Mouse (Mus musculus) megakaryocyte-erythroid progenitor cell, adult 5-6 weeks (primary cell): ENCODE measurements around the gene Gm10354. TPM values are rescaled to one million over a fixed set of nuclear protein-coding genes. Genes with fewer than 3 reads are reported as not detected.
"Not testable (repeated sequence)": the region's sequence is repeated elsewhere in the genome, so short reads cannot be mapped to it uniquely, and the experiment has no call there.

ENCODE experiments used
- ATAC-seq: replicated peaks from 2 replicates; pipeline ENCODE4 v1.8.0; 2016; ENCODE audit warnings: mild to moderate bottlenecking, inconsistent platforms; ENCODE audit not compliant: severe bottlenecking, poor library complexity, low FRiP score, low TSS enrichment
- total RNA-seq, 2 experiments: library from RNA; stranded (forward) in 1 of 2; stranded (reverse) in 1 of 2; fragments of 200-1000, 215-1000 nt in 1 of 2; fragments of >200 nt in 1 of 2; fragmentation: Nextera tagmentation in 1 of 2; gene quantifications; 2 replicates each; pipeline ENCODE4 v1.2.3; 2014 to 2017

Gm10354 gene
- total RNA-seq (2014; fragmentation: Nextera tagmentation) (not detected in 2 replicates), total RNA-seq (2017) (not detected in 2 replicates)

DNA sequence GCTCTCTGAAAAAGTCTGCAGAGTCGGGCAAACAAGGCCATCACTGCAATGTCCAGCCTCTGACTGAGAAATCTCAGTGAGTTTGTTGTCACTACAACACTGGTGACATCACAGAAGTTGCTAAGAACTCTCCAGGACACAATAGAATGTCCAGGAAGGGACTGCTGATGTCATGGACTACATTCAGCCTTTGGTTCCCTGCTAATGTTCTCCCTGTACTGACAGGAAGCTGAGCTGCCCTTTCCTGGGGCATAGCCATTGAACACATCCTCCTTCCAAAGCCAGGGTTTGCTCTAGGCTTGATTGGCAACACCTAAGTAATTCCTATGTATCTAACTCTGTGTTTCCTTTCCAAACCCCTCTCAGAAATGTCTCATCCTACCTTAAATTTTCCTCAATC, at the start of gene Gm10354:
Gene Gm10354 (minus strand): TSS at position 101 of the 400 bp plus-strand sequence.
- not testable (repeated sequence) for ATAC-seq

- not testable (repeated sequence) for ATAC-seq
Measured at GRCm38 (mm10) chr5:15024316-15024715, 45.6 kb upstream of the Gm10354 start.

DNA sequence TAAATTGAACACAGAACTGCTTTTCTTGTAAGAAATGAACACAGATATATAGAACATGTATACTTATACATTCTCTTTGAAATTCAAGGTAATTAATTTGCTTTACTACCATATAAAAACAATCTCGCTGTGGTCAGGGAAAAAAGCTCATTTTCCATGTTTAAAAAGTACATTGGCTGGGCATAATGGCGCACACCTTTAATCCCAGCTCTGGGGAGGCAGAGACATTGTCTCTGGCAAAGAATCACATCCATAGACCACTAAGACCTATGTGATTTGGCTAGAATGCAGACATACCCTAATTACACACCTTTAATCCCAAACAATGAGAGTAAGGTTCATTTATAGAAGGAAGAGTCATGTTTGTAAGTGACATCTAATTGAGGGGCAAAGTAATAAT, 41.3 kb upstream of the Gm10354 start:
- ATAC-seq: not testable (repeated sequence)

DNA sequence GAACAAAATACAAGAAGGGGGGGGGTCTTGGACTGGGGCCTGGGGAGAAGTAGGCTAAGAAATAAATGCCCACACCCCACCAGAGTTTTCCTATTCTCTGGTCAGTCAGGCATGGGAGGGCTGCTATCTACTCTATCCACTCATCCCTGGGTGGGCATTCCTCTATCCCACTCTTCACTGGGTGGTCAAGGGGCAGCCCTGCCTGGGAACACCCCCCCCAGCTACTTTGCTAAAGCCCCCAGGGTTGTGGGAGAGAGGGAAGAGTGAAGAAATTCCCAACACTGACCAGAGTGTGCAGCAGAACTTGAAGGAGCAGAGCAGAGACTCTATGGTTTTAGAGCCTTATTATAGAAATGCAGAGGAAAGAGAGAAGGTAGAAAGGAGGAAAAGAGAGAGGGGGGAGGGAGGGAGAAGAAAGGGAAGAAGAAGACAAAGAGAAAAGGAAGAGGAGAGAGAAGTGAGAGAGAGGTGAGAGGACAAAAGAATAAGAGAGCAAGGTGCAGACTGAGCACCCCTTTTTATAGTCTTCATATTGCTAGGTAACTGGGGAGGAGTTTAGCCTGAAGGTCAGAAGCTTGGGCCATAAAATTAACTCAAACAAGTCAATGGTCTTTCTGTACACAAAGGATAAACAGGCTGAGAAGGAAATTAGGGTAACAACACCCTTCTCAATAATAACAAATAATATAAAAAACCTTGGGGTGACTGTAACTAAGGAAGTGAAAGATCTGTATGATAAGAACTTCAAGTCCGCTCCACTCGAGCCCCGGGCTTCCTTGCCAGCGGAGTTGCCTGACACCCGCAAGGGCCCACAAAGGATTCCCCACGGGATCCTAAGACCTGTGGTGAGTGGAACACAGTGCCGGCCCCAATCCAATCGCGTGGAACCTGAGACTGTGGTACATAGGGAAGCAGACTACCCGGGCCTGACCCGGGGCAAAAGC, 32.2 kb upstream of the Gm10354 start:
- not testable (repeated sequence) for ATAC-seq

DNA sequence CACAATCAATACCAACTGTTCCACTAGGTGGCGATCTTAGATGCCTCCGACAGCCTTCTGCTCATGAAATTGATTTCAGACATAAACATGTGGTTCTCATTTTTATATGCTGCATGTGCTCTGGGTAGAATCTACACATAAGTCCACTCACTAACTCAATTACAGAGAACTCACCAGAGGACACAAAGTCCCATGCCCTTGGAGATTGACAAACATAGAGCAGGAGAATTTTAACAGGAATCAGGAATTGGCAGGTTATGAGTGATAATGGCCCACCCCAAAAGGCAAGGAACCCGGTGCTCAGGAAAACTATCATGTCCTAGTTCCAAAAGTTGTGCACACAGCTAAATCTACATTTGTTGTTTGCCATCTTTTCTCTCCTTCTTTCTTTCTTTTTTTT, 28.2 kb upstream of the Gm10354 start:
- ATAC-seq: not testable (repeated sequence)

DNA sequence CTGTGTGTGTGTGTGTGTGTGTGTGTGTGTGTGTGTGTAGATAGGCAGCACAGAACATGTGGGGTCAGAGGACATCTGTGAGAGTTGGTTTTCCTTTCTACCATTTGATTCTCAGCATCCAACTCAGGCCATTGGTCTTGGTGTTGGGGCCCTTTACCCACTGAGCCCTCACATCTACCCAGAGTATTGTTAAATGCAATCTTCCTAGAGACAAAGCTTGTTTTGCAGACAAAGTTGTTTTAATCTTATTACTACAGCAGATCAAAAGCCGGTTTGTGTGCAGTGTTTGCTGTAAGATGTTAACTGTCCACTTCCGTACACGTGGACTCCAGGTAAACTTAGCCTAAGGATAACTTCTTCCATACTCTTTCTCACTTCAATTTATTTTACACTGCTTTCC, 27.6 kb upstream of the Gm10354 start:
- not testable (repeated sequence) for ATAC-seq

DNA sequence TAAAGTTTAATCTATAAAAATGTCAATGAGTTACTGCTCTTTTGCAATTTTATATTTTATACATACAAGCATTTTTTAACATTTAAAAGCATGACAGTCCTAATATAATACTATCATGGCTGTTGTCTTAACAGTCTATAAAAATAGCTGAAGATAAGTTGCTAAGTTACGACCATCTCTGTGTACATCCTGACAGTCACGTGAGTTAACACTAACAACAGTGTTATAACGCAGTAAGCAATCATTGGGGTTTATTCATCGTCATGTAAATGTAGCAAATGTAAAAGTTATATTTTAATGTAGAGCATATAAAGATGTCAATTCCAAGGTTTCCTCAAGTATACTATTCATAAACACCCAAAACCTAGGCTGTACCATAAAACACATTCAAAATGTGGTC, 26.8 kb upstream of the Gm10354 start:
- ATAC-seq: not testable (repeated sequence)

GRCm38 (mm10) chr5:15004569-15005562, 26.1 kb upstream of the Gm10354 start:
- ATAC-seq: not testable (repeated sequence)

DNA sequence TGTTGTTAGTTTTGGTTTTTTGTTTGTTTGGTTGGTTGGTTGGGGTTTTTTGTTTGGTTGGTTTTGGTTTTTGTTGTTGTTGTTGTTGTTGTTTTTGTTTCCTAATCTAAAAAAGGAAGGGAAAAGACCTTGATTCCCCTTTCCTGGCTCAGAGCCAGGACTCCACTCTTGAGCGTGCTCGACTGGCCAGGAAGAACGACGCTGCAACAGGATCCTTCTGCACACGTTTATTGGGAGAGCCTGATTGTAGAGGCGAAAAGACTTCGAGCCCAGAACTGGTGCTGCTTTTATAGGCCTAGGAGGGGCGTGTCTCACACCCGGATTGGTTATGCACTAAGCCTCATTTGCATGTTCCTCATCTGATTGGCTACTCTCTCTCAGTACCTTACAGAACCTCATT, 19.3 kb upstream of the Gm10354 start:
- not testable (repeated sequence) for ATAC-seq

GRCm38 (mm10) chr5:14997556-14997955, 18.8 kb upstream of the Gm10354 start:
- ATAC-seq: not testable (repeated sequence)

GRCm38 (mm10) chr5:14996670-14997249, 18.0 kb upstream of the Gm10354 start:
- not testable (repeated sequence) for ATAC-seq

- ATAC-seq: not testable (repeated sequence)
Measured at GRCm38 (mm10) chr5:14994124-14994523, 15.4 kb upstream of the Gm10354 start.

DNA sequence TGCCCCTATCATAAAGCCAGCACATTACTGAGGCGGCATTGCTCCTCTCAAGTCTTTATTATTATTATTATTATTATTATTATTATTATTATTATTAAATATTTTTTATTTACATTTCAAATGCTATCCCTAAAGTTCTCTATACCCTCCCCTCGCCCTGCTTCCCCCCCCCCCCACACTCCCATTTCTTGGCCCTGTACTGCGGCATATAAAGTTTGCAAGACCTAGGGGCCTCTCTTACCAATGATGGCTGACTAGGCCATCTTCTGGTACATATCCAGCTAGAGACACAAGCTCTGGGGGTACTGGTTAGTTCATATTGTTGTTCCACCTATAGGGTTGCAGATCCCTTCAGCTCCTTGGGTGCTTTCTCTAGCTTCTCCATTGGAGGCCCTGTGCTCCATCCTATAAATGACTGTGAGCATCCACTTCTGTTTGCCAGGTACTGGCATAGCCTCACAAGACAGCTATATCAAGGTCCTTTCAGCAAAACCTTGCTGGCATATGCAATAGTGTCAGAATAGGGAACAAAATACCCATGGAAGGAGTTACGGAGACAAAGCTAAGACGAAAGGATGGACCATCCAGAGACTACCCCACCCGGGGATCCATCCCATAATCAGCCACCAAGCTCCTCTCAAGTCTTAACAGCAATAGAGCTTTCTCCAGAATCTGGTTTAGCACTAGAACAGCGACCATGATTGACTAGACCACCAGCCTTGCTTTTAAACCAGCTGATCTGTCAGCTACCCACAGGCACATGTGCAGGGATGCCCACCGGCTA, 11.8 kb upstream of the Gm10354 start:
- not testable (repeated sequence) for ATAC-seq

- ATAC-seq: not testable (repeated sequence)
Measured at GRCm38 (mm10) chr5:14986649-14987387, 8.1 kb upstream of the Gm10354 start.

GRCm38 (mm10) chr5:14977368-14977767, 1.4 kb downstream of the Gm10354 start:
- ATAC-seq: not testable (repeated sequence)

- ATAC-seq: not testable (repeated sequence)
Measured at GRCm38 (mm10) chr5:14975294-14975693, 3.4 kb downstream of the Gm10354 start.

DNA sequence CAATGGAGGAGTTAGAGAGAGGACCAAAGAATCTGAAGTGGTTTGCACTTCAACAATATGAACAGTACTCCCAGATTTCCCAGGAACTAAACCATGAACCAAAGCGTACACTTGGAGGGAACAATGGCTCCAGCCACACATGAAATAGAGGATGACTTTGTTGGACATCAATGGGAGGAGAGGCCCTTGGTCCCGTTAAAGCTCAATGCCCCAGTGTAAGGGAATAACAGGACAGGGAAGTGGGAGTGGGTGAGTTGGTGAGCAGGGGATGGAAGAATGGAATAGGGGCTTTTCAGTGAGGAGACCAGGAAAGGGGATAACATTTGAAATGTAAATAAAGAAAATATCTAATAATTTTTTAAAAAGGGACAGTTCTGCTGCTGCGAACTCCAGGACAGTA, 5.9 kb downstream of the Gm10354 start:
- not testable (repeated sequence) for ATAC-seq

DNA sequence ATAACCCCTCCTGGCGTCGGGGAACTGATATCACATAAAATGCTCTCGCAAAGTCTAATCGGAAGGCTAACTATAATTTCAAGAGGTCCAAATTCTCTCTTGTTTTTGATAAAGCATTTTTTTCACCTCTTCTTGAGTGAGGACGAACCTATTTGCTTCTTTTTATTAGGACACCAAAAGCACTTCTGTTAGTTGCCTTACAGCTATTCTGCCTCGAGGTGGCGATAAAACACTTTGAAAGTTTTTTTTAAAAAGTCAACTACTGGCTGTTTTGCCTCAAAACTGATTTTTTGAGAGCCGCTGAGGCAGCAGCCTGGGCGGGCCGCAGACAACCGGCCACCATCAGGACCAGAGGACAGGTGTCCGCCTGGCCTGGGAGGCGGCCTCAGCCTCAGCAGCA, 14.9 kb downstream of the Gm10354 start:
- not testable (repeated sequence) for ATAC-seq
